Mouse (Mus musculus) kidney, adult 18-20 months (tissue): ENCODE data around the gene Car5a.
A peak's percentile ranks its signal among the peaks of the same experiment; 100 is the strongest.

ENCODE experiments used
- DNase-seq: peaks from one replicate; pipeline ENCODE4 v3.0.0; 2021

The Car5a gene

DNA sequence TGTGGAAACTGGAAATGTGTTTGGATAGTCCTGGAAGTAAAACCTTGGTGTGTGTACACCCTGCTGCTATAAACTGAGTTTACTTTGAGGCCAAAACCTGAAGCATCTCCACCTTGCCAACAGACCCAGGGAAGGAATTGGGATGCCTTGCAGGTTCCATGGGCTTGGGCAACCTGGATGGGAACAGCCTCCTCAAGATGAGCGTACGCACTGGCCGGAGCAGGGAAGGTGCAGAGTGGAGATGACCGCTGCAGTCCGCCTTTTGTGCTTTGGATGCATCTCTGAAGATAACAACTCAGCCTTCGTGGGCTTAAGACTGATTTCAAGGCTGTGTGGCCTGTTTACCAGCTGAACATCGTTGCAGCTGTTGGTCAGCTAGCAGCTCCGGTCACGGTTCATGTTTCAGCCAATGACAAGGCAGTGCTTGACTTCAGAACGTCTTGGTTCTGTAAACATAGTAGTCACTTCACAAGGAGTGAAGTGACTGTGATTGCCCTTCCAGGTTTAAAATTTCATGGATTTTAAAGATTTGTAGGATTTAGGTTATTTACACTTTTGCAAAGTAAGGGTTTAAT, 10.4 kb upstream of the Car5a start:
- no peak for DNase-seq

DNA sequence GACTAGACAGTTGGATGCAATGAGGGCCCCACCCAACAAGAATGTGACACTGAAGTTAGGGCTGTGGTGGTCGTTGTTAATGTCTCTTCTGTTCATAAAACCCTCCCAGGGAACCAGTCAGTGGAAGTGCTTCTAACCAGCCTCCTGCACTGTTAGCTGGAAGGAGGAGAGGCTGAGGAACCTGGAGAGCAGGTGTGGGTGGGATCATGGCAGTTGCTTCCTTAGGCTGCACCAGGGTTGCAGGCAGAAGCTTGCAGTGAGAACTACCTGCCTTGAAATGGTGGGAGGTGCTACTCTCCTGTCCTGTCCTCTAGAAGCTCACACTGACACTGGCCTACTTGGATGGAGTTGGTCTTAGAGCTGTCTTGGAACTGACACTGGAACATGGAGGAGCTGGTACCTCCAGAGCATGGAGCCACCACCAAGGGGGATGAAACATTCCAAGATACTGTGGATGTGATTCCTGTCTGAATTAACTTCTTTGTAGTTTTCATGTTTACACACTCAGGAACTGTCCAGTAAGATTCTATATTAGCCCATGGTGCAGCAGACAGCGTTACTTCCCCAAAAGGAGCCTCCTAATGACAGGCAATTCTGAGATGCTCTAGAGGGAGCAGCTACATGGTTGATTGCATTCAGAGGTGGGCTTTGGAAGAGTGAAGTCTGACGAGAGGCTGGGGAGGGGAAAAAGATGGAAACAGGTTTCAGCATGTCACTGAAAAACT, 9.3 kb upstream of the Car5a start:
- DNase-seq = no peak

DNA sequence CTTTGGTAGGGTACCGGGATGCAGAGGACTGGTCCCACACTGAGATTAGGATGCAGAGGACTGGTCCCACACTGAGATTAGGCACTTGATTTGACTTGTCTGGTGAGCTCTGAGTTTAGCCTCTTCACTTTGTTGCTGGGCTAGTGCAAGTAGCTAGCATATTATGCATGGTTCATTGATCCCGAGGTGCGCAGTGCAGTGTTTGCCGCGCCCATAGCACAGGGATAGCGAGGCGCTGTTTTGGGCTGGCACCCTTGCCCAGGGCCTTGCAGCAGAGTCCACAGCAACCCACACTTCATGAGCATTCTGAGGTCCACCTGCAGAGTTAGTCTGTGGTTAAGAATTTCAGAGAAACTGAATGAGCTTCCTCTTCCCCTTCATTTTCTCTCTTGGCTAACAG, 8.1 kb upstream of the Car5a start:
- peak; percentile 47 for DNase-seq

DNA sequence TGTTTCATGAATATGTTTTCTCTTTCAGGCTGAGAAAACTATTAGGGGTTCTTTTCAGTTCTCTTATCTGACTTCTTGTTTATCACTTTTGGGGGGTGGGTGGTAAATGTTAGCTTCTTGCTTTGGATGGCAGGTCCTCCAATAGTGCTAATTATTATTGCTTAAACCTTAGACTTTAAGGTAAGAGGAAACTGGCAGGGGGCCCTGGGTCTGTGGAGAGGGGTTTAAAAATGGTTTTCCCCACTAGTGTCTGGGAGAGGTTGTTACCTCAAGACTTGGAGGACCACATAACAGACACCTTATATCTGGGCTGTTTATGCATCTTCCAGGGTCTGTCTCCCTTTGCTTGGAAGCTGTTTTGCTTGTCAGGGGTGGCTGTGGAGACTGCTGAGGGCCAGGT, 7.4 kb upstream of the Car5a start:
- DNase-seq = no peak

DNA sequence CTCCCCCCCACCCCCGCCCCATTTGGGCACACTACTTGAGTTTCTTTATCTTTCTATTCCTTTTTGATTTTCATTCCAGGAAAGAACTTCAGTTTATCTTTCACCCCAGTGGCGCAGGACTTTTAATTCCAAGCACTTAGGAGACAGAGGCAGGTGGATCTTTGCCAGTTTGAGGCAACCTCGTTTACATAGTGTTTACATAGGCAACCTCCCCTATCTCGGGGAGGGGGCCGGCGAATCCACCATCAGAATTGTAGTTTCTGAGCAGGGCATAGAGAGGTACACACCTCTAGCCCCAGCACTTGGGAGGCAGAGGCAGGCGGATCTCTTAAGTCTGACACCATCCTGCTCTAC, 6.9 kb upstream of the Car5a start:
- no peak for DNase-seq

DNA sequence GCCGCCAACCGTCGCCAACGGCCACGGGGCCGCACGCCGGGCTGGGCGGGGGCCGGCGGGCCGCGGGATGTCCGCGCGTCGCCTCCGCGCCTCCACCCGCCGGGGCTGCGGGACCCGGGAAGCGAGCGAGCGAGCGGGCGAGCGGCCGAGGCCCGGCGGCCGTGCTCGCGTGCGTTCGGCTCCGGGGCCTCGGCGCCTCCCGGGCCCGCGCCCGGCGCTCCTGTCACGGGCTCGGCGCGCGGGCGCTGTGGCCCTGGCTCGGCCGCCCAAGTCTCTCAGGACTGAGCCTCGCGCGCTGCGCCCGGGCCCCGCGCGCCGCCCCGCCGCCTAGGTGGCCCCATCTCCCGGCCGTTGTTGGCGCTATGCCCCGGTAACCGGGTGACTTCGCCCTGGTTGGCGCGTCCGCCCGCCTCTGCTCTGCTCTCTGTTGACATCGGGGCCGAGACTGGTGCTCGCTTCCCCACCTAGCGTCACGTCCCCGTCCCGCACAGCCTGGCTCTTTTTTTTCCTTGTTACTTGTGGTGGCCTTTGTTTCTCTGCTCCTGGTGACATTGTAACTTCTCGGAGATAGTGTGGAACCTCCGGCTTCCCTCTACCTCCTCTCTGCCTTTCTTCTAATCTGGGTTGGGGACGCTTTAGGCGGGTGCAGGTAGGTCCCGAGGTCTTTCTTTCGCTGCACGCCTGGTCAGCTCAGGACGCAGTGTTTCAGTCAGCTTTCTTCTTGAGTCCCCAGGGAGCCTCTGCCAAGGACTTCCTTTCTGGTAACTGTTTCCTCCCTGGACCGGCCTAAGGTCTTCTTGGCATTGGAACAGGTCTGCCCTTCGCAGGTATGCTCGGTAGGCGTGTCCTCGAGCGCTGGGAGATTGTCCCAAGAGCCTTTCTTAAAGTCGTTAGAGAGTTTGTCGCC, 6.3 kb upstream of the Car5a start:
- DNase-seq = peak; percentile 67

DNA sequence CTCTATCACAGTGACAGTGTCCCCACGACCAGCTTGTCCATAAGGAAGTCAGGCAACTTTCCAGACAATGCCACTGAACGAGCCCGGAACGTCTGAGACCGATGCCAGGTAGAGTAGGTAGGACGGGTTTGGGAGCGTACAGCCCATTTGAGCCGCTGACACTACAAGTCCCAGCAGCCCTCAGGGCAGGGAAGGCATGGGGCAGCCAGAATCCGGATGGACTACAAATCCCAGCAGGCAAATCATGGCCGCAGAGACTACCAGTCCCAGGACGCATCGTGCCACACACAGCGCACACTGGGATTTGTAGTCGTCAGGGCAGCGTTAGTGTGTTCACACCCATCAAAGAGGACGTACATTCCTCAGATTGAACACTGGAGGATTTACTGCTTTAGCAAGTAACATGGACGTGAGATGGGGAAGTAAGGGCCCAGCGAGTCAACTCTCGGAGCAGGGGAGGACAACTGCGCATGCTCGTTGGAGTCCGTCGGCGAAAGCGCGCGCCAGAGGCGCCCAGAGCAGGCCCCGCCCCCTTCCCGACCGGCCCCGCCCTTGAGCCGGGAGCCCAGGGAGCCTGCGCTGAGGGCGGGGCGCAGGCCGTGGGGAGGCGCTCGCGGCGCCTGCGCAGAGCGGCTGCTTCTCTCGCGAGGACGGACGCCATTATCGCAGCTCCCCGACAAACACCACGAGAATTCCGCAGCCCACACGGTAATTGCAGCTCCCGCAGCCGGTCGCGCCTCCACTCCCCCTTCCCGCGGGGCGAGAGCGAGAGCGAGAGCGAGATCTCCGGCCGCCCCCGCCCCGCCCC, 5.4 kb upstream of the Car5a start:
- DNase-seq = peak; percentile 99

DNA sequence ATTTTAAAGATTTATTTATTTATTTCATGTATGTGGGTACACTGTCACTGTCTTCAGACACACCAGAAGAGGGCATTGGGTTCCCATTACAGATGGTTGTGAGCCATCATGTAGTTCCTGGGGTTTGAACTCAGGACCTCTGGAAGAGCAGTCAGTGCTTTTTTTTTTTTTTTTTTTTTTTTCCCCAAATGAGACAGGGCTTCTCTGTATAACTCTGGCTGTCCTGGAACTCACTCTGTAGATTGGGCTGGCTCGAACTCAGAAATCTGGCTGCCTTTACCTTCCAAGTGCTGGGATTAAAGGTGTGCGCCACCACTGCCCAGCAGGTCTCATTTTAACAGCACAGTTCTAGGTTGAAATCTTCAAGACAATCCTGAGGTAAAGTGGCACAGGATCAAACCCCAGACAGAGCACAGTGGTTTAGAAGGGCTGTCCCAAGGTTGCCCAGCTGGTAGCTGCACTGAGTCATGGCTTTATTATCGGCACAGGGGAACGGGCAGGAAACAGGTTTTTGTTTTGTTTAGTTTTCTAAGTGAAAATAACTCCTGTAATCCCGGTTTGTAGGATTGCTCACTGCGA, 4.6 kb upstream of the Car5a start, which contains the start of gene Banp:
Gene Banp, plus strand, starts transcription at position 529 of the 579 bp plus-strand sequence.
- no peak for DNase-seq

DNA sequence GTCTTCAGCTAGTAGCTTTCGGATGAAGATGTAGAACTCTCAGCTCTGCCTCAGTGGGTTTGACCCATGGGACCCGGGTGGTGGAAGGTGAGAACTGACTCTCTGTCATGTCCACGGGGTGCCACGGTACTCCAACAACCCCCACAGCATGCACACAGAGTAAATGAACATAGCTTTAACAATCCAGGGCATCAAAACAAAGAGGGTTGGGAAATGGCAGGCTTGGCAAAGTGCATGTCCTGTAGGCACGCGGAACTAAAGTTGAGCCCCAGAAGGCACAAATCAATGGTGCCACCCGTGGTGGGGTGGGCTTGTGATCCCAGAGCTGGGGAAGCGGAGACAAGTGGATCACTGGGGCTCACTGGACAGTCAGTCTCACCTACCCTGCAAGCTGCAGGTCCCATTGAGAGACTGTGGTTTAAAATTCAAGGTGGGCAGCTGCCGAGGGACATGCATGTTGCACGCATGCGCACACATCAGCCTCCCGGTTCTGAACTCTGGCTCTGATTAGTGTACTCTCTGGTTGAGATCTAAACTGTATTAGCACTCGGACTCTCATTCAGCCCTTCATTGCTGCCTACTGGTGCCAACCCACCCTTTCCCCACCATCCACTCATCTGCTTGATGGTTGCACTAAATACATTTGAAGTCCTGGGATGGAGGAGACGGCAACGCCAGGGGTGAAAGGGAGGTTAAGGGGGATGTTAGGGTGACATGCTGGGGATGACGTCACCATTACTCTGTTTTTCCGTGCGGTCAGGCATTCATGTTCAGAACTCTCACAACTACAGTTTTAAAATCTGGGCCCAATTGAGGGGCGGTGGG, 3.8 kb upstream of the Car5a start:
- no peak for DNase-seq

DNA sequence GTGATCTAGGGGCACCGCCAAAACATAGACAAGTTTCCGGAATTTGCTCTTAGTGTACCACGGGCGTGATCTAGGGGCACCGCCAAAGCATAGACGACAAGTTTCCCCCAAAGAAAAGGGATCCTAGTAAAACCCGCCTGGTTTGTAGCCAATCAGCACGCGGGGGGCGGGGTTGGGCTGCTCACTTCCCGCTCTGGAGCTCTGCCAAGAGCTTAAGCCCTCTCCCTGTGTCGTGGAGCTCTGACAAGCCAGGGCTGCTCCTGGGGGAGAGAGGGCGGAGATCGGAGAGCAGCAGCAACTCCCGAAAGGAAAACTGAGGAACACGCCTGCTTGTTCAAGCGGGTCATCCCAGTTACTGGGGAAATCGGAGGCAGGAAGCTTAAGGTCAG, 3.0 kb upstream of the Car5a start:
- peak; percentile 89 for DNase-seq

DNA sequence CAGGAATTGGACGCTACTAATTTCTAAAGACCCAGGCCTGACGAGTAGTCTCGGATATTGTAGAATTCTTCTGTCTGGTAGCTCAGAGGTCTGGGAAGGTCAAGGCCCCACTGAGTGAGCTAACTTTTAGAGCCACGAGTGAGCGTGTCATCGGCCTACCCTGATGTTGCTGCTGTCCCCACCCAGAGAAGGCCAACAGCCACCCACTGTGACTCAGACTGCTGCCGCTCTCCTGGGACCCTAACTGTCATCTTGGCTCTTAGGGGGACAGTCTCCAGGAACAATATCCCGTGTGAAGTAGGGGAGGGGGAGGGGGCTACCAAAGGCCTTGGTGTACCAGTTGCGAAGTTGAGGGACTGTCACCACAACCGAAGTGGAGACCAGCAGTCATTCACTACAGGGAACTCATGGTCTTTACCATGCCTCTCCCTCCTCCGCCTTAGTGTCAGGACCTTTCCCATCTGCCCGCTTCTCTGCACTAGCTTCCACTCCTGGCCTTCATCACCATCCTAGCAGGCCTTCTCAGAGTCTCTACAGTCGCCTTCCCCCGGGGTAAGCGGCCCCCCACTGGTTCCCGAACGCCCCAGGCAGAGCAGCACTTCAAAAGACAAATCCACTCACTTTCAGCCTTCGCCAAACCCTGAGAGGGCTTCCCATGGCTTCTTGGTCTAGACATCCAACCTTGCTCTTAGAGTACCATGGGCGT, 2.5 kb upstream of the Car5a start:
- no peak for DNase-seq

DNA sequence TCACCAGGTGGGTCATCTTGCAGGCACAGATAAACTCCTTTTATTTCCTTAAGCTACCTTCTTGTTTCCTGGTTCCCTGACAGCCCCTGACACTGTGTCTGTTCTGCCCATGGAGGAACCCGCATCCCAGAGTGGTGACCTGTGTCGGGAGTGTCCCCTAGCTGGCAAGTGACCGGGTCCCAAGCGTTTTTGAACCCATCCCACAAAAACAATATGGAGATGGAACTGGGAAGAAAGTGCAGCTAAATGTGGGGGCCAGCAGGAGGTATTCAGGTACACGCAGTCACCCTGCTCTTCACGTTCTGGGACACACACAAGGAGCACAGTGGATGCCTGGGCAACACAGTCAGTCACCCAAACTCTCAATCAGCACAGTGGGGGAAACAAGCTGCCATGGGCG, 1.6 kb upstream of the Car5a start:
- no peak for DNase-seq

DNA sequence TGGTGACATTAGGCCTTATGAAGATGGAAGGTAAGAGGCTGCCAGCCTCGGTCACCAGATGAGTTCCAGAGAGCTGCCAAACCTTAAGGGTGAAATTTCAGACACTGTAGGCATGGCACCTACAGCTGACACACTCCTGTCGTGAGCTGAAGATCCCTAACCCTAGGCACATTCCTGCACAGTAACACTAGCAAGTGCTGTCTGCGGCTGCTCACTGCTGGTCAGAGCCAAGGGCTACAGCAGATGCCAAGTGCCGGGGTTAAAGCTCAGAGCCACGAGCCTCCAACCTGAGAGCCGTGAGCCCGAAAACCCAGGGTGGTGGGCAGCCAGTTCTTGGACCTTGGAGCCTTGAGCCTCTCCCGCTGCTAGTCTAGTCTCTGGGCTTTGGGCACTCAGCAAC, 988 bp downstream of the Car5a start:
- peak; percentile 44 for DNase-seq

DNA sequence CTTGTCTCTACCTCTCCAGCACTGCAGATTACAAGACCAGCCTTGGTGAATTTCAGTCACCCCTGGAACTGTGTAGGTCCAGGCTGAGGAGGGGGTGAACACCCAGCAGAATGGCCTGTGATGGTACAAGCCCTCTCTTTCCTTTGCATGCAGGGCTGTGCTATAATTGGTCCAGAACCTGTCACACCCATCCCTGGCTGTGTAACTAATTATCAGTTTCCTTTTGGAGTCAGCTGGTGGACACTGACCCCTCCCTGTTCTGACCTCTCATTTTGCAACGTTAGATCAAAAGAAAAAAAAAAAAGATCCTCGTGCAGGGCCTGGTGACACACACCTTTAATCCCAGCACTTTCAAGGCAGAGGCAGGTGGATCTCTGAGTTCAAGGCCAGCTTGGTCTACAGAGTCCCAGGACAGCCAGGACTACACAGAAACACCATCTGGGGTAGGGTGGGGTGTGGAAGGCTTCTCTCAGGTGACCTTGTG, 1.6 kb downstream of the Car5a start:
- no peak for DNase-seq

DNA sequence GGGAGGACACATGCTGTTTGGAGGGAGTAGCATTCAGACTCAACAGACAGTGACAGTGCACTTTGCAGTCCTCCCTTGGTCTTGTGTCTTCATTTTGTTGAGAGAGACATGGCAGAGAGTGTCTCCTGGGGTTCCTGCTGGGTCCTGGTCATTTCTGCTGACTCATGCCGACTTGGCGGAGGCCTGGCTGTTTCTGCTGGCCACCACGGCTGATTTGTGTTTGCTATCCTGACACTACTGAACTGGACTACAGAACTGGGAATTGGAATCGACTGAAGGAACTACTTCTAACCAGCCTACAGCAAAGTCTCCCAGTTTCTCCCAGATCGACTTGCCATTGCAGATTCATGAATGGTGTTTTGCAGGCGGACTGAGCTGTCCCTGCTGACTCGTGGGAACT, 6.0 kb downstream of the Car5a start:
- no peak for DNase-seq

DNA sequence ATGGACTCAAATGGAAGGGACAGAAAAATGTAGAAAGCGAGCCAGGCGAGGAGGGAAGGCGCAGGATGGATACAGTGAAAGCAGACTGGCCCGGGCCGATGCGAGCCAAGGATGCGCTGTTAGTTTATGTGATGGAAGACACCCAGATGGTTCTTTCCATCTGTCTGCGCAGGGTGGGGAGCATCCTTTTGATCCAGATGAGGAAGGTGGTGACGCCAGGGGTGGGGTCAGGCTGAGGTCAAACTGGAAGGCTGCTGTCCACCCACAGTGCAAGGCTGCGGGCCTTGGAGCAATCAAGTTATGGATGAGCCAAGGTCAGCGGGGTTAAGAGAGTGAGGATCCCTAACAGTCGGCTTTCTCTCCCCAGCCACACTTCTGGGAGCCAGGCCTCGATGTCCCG, 8.3 kb downstream of the Car5a start:
- no peak for DNase-seq

DNA sequence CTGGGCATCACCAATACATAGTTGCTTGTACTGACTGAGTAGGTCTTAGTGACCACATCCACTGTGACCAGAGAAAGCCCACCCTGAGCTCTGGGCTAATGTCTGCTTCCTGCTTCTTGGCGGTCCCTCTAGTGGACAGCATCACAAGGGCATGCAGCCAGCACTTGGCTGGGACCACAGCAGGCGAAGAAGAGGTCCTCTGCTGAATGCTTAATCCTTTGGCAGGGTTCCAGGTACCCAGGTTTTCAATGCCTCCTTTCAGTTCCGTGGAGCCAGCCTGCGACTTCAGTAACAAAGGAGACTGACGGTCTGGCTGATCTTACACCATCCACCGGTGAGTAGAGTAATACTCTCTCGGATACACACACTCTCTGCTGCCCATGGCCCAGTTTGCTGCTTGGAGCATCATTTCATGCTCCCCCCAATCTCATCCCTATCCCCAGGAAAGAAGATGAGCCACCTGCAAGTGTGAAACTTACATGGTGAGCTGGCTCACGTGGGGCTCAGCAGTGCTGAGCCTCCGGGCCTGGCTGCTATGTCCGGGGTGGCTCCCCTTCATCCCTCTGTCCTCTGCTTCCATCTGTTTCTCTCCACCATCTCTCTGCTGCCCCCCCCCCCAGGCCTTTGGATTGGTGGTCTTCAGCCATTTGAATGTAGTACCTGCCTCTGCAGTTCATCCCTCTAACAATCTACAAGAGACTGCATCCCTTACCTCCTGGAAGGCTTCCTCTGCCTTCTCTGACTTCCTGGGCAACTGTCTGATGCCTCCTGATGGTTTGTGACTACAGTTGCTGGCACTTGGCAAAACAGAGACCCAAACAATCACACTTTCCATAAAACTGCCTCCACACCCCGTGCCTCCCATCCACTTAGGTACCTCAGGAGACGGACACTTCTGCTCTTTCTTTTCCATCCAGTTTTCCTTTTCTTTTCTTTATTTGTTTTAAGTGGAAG, 9.1 kb downstream of the Car5a start:
- no peak for DNase-seq

DNA sequence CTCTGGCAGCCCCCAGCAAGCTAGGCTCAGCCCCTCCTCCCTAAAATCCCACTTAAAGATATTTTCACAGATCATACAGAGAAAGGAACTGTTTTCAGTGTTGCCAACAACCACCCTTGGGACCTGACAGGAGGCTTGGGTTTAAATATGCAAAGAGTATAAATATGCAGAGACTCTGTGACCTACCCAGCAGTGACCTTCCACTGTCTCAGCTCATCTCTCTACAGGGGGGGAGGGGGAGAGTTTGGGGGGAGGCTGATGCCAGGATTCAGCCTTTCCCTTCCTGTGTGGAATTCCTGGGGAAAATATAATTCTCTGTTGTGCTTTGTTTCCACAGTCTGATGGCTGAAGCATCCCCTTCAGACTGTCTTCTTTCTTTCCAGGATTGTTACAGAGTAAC, 9.8 kb downstream of the Car5a start:
- no peak for DNase-seq

DNA sequence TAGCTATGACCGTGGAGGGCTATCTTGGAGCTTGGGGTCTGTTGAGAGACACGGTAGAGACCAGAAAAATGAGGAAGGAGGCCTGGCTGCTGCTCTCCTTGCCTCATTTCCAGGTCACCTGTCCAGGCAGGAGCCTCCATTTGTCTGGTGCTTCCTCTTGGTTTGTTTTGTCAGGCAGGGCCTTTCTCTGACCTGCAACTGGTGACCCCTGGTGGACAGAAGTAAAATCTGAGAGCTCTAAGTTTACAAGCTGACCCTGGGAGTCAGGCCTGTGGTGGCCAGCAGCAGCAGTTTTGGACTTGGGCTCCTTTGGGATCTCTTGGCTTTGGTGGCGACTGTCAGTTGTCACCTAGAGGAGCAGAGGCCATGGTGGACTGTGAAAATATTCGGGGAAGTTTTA, 10.2 kb downstream of the Car5a start:
- DNase-seq = peak; percentile 40
